Mouse (Mus musculus): ENCODE data around the gene Clta.

GRCm38 (mm10) chr4:43994342-43994741 is 9.9 kb upstream of the Clta start:
- TF ChIP-seq POLR2A (IDR thresholded peaks at IDR 0.05; ENCODE audit: low read depth, low read length) (no peak), ELF1 (IDR thresholded peaks at IDR 0.05; ENCODE audit: low read depth, low read length) (no peak), MAFK (IDR thresholded peaks at IDR 0.05; ENCODE audit: insufficient replicate concordance, low read length) (no peak), ZC3H11A (IDR thresholded peaks at IDR 0.05; ENCODE audit: low read depth, low read length) (no peak), USF1 (IDR thresholded peaks at IDR 0.05; ENCODE audit: low read depth, low read length) (no peak), HCFC1 (IDR thresholded peaks at IDR 0.05; ENCODE audit: low read depth, low read length) (no peak), CTCF (conservative IDR thresholded peaks at IDR 0.05 in 1 of 2, IDR thresholded peaks at IDR 0.05 in 1 of 2; ENCODE audit: low read depth in 2 of 2, low read length in 2 of 2) (no peak), CHD1 (IDR thresholded peaks at IDR 0.05; ENCODE audit: low read depth, low read length) (no peak)

Measured in CH12.LX (cell line).